Mouse (Mus musculus): ENCODE measurements around the gene Ndufs2.

- TF ChIP-seq CTCF (conservative IDR thresholded peaks at IDR 0.05; ENCODE audit: low read length) (no peak), NANOG (IDR thresholded peaks at IDR 0.05; ENCODE audit: borderline replicate concordance, low read length) (no peak), POU5F1 (IDR thresholded peaks at IDR 0.05; ENCODE audit: borderline replicate concordance, low read length) (no peak)
Measured at GRCm38 (mm10) chr1:171203471-171204248, 47.5 kb downstream of the Ndufs2 start.
